Mouse (Mus musculus) C2C12 (cell line): ENCODE data around the gene 1700030J22Rik.

ENCODE experiments used
- CEBPB ChIP-seq: IDR thresholded peaks from one replicate; pipeline ENCODE4 v1.6.1; 2011; ENCODE audit warnings: low read depth, mild to moderate bottlenecking, control low read depth, moderate library complexity
- CTCF ChIP-seq: IDR thresholded peaks from one replicate; pipeline ENCODE4 v1.5.1; 2011; ENCODE audit not compliant: control insufficient read depth, insufficient read depth, insufficient read length
- FOSL1 ChIP-seq: IDR thresholded peaks from one replicate; pipeline ENCODE4 v1.8.0; 2011; ENCODE audit warnings: mild to moderate bottlenecking, low read length; ENCODE audit not compliant: poor library complexity, insufficient read depth, severe bottlenecking
- MAX ChIP-seq: IDR thresholded peaks from one replicate; pipeline ENCODE4 v1.6.1; 2011; ENCODE audit warnings: mild to moderate bottlenecking, control low read depth
- MYOD1 ChIP-seq: IDR thresholded peaks from one replicate; pipeline ENCODE4 v1.6.1; 2011; ENCODE audit warnings: low read depth; ENCODE audit not compliant: control insufficient read depth, insufficient read length
- MYOG ChIP-seq: IDR thresholded peaks from one replicate; pipeline ENCODE4 v1.6.1; 2011; ENCODE audit not compliant: control insufficient read depth, insufficient read length; ENCODE audit errors: extremely low read depth

GRCm38 (mm10) chr8:117027601-117028000, 48.8 kb upstream of the 1700030J22Rik start:
- no peak for TF ChIP-seq CTCF
- TF ChIP-seq CEBPB: no peak
- no peak for TF ChIP-seq MYOG
- no peak for TF ChIP-seq MAX
- no peak for TF ChIP-seq MYOD1
- TF ChIP-seq FOSL1: no peak
